Mouse (Mus musculus) MEL (cell line): ENCODE measurements at regions not wholly inside any gene's neighbourhood (a gene's known extent, or its start where the extent isn't known, plus 50 kb on each side); places are given as distances from the start of the nearest gene placed in this dataset.

ENCODE experiments used
- DNase-seq: peaks from one replicate; pipeline ENCODE4 v3.0.0; 2011; ENCODE audit warnings: low read depth, low spot score
- H3K27ac ChIP-seq: 2 replicates; pipeline ENCODE4 v1.5.1; 2012; ENCODE audit warnings: low read depth, mild to moderate bottlenecking, control low read depth, low read length, moderate library complexity; ENCODE audit not compliant: control insufficient read depth
- H3K27me3 ChIP-seq, 2 experiments: fragments of 150-350 bp in 1 of 2; sonication (generic) in 1 of 2; 2 replicates each; pipeline ENCODE4 v1.6.1; 2012; ENCODE audit warnings: low read length in 2 of 2, mild to moderate bottlenecking in 2 of 2, improper control_type of control experiment in 1 of 2, moderate library complexity in 1 of 2; ENCODE audit not compliant: insufficient read depth in 2 of 2, control insufficient read depth in 1 of 2
- H3K36me3 ChIP-seq, 2 experiments: 2 replicates each; pipeline ENCODE4 v1.6.1; 2012 to 2014; ENCODE audit warnings: low read length in 2 of 2, improper control_type of control experiment in 1 of 2, inconsistent platforms in 1 of 2, mild to moderate bottlenecking in 1 of 2; ENCODE audit not compliant: insufficient read depth in 2 of 2, control insufficient read depth in 1 of 2
- H3K4me1 ChIP-seq, 2 experiments: fragments of 150-350 bp in 1 of 2; sonication (generic) in 1 of 2; 2 replicates each; pipeline ENCODE4 v1.6.1; 2012; ENCODE audit warnings: low read length in 2 of 2, improper control_type of control experiment in 1 of 2, mild to moderate bottlenecking in 1 of 2; ENCODE audit not compliant: insufficient read depth in 2 of 2, control insufficient read depth in 1 of 2
- H3K4me3 ChIP-seq, 2 experiments: fragments of 150-350 bp in 1 of 2; sonication (generic) in 1 of 2; 2 replicates each; pipeline ENCODE4 v1.5.1; 2012; ENCODE audit warnings: low read depth in 2 of 2, low read length in 2 of 2, mild to moderate bottlenecking in 2 of 2, moderate library complexity in 2 of 2, control low read depth in 1 of 2, improper control_type of control experiment in 1 of 2; ENCODE audit not compliant: control insufficient read depth in 1 of 2, insufficient read depth in 1 of 2
- H3K79me2 ChIP-seq: 2 replicates; pipeline ENCODE4 v1.6.1; 2012; ENCODE audit warnings: mild to moderate bottlenecking, low read length, moderate library complexity; ENCODE audit not compliant: control insufficient read depth, poor library complexity, insufficient read depth
- H3K9ac ChIP-seq: 2 replicates; pipeline ENCODE4 v1.6.1; 2012; ENCODE audit warnings: low read depth, mild to moderate bottlenecking, control low read depth, low read length, moderate library complexity; ENCODE audit not compliant: control insufficient read depth, poor library complexity, severe bottlenecking
- H3K9me3 ChIP-seq: fragments of 150-350 bp; sonication (generic); replicated peaks from 2 replicates; pipeline ENCODE4 v1.6.1; 2012; ENCODE audit warnings: mild to moderate bottlenecking, low read length, improper control_type of control experiment, moderate library complexity; ENCODE audit not compliant: insufficient read depth
- BHLHE40 ChIP-seq: IDR thresholded peaks from 2 replicates; pipeline ENCODE4 v1.6.1; 2012; ENCODE audit warnings: low read depth, mild to moderate bottlenecking, inconsistent platforms, low read length, improper control_type of control experiment, borderline replicate concordance
- CHD2 ChIP-seq: IDR thresholded peaks from 2 replicates; pipeline ENCODE4 v1.6.1; 2011; ENCODE audit warnings: low read length, improper control_type of control experiment
- CTCF ChIP-seq, 3 experiments: IDR thresholded peaks in 2 of 3; conservative IDR thresholded peaks in 1 of 3; 2 replicates each; pipeline ENCODE4 v1.5.1; 2011 to 2012; ENCODE audit warnings: low read length in 3 of 3, low read depth in 2 of 3, mild to moderate bottlenecking in 2 of 3, improper control_type of control experiment in 1 of 3, inconsistent platforms in 1 of 3, mixed read lengths in 1 of 3, moderate library complexity in 1 of 3; ENCODE audit not compliant: control insufficient read depth in 1 of 3, insufficient read depth in 1 of 3, poor library complexity in 1 of 3, severe bottlenecking in 1 of 3
- EP300 ChIP-seq, 2 experiments: IDR thresholded peaks; 2 replicates each; pipeline ENCODE4 v1.6.1; 2011; ENCODE audit warnings: improper control_type of control experiment in 2 of 2, low read length in 2 of 2, low read depth in 1 of 2, mild to moderate bottlenecking in 1 of 2
- GABPA ChIP-seq: IDR thresholded peaks from 2 replicates; pipeline ENCODE4 v1.6.1; 2012; ENCODE audit warnings: low read depth, mild to moderate bottlenecking, inconsistent platforms, low read length, improper control_type of control experiment, moderate library complexity
- JUND ChIP-seq: IDR thresholded peaks from 2 replicates; pipeline ENCODE4 v1.6.1; 2011; ENCODE audit warnings: low read depth, mild to moderate bottlenecking, improper control_type of control experiment, low read length
- KAT2A ChIP-seq: conservative IDR thresholded peaks from 2 replicates; pipeline ENCODE4 v1.6.1; 2012; ENCODE audit warnings: low read depth, low read length, improper control_type of control experiment, inconsistent platforms
- MAFK ChIP-seq: IDR thresholded peaks from 2 replicates; pipeline ENCODE4 v1.6.1; 2011; ENCODE audit warnings: low read depth, mild to moderate bottlenecking, low read length, improper control_type of control experiment, borderline replicate concordance
- MAZ ChIP-seq: IDR thresholded peaks from 2 replicates; pipeline ENCODE4 v1.6.1; 2012; ENCODE audit warnings: low read depth, mild to moderate bottlenecking, inconsistent platforms, low read length, improper control_type of control experiment
- MEF2A ChIP-seq: IDR thresholded peaks from 2 replicates; pipeline ENCODE4 v1.6.1; 2014; ENCODE audit warnings: low read depth, mild to moderate bottlenecking, inconsistent platforms, low read length, improper control_type of control experiment; ENCODE audit not compliant: poor library complexity, insufficient replicate concordance, severe bottlenecking; ENCODE audit errors: extremely low read depth
- MXI1 ChIP-seq: IDR thresholded peaks from 2 replicates; pipeline ENCODE4 v1.6.1; 2011; ENCODE audit warnings: mild to moderate bottlenecking, low read depth, low read length, improper control_type of control experiment
- MYB ChIP-seq: IDR thresholded peaks from 2 replicates; pipeline ENCODE4 v1.6.1; 2011; ENCODE audit warnings: mild to moderate bottlenecking, low read depth, low read length, improper control_type of control experiment
- NELFE ChIP-seq: IDR thresholded peaks from 2 replicates; pipeline ENCODE4 v1.6.1; 2011; ENCODE audit warnings: low read depth, low read length, improper control_type of control experiment
- NRF1 ChIP-seq: IDR thresholded peaks from 2 replicates; pipeline ENCODE4 v1.6.1; 2014; ENCODE audit warnings: low read depth, mild to moderate bottlenecking, inconsistent platforms, low read length, improper control_type of control experiment, moderate library complexity; ENCODE audit not compliant: poor library complexity, insufficient read depth, severe bottlenecking
- POLR2A ChIP-seq, 2 experiments: IDR thresholded peaks; 2 replicates each; pipeline ENCODE4 v1.6.1; 2011 to 2012; ENCODE audit warnings: low read length in 2 of 2, mild to moderate bottlenecking in 2 of 2, control low read depth in 1 of 2, improper control_type of control experiment in 1 of 2, low read depth in 1 of 2, moderate library complexity in 1 of 2; ENCODE audit not compliant: control insufficient read depth in 1 of 2, insufficient read depth in 1 of 2, poor library complexity in 1 of 2
- RAD21 ChIP-seq: IDR thresholded peaks from 2 replicates; pipeline ENCODE4 v1.6.1; 2011; ENCODE audit warnings: mild to moderate bottlenecking, low read depth, low read length, improper control_type of control experiment
- SIN3A ChIP-seq: IDR thresholded peaks from 2 replicates; pipeline ENCODE4 v1.6.1; 2012; ENCODE audit warnings: low read length, improper control_type of control experiment, inconsistent platforms
- SMC3 ChIP-seq: IDR thresholded peaks from 2 replicates; pipeline ENCODE4 v1.6.1; 2011; ENCODE audit warnings: low read depth, low read length, improper control_type of control experiment
- UBTF ChIP-seq: IDR thresholded peaks from 2 replicates; pipeline ENCODE4 v1.6.1; 2012; ENCODE audit warnings: low read depth, mild to moderate bottlenecking, inconsistent platforms, low read length, improper control_type of control experiment, moderate library complexity, borderline replicate concordance; ENCODE audit not compliant: insufficient read depth
- USF1 ChIP-seq: IDR thresholded peaks from 2 replicates; pipeline ENCODE4 v1.6.1; 2014; ENCODE audit warnings: low read depth, mild to moderate bottlenecking, inconsistent platforms, low read length, improper control_type of control experiment, moderate library complexity
- ZMIZ1 ChIP-seq: IDR thresholded peaks from 2 replicates; pipeline ENCODE4 v1.6.1; 2012; ENCODE audit warnings: low read depth, mild to moderate bottlenecking, inconsistent platforms, low read length, improper control_type of control experiment, moderate library complexity
- ZNF384 ChIP-seq: IDR thresholded peaks from 2 replicates; pipeline ENCODE4 v1.6.1; 2012; ENCODE audit warnings: low read depth, mild to moderate bottlenecking, inconsistent platforms, low read length, improper control_type of control experiment

GRCm38 (mm10) chr1:31337087-31337486 is 114.4 kb downstream of the Pih1d3 start:
- no peak overlapping the region for H3K27ac ChIP-seq
- no peaks in the 10 kb centered on the region for H3K27me3 ChIP-seq
- H3K9me3 ChIP-seq, result no peaks in the 10 kb centered on the region
- peak; percentile 2 for DNase-seq
- no peaks in the 10 kb centered on the region for H3K4me1 ChIP-seq
- TF ChIP-seq SMC3, result peak; percentile 31; the same call in 1 of the 2 replicates
- TF ChIP-seq EP300 (IDR thresholded peaks at IDR 0.05; ENCODE audit: low read depth in 1 of 2, low read length in 2 of 2), result no peak
- TF ChIP-seq ZNF384, result peak; percentile 66
- peak in 1 of 3 experiments; percentile 15; a peak in 1 of 6 replicates for TF ChIP-seq CTCF (IDR thresholded peaks at IDR 0.05 in 2 of 3, conservative IDR thresholded peaks at IDR 0.05 in 1 of 3; ENCODE audit: control insufficient read depth in 1 of 3, insufficient read depth in 1 of 3, low read depth in 2 of 3, low read length in 3 of 3, poor library complexity in 1 of 3, severe bottlenecking in 1 of 3)
- H3K9ac ChIP-seq, result no peak overlapping the region
- H3K4me3 ChIP-seq, result no peak overlapping the region
- no peaks in the 10 kb centered on the region for H3K79me2 ChIP-seq
- H3K36me3 ChIP-seq, result no peaks in the 10 kb centered on the region

GRCm38 (mm10) chr1:31363971-31364370 is 141.3 kb downstream of the Pih1d3 start:
- no peaks in the 10 kb centered on the region for H3K36me3 ChIP-seq
- H3K27ac ChIP-seq, result no peak overlapping the region
- H3K4me1 ChIP-seq, result no peaks in the 10 kb centered on the region
- DNase-seq, result no peak
- no peaks in the 10 kb centered on the region for H3K27me3 ChIP-seq
- H3K79me2 ChIP-seq, result no peaks in the 10 kb centered on the region
- H3K9me3 ChIP-seq, result no peaks in the 10 kb centered on the region
- TF ChIP-seq UBTF (no peak), SMC3 (no peak), MAZ (no peak), SIN3A (no peak), ZNF384 (no peak), MAFK (no peak), RAD21 (no peak), KAT2A (no peak), USF1 (no peak), MYB (no peak), ZMIZ1 (no peak), GABPA (no peak), MEF2A (no peak), JUND (no peak), CHD2 (no peak), BHLHE40 (no peak), MXI1 (no peak), POLR2A (IDR thresholded peaks at IDR 0.05; ENCODE audit: control insufficient read depth in 1 of 2, insufficient read depth in 1 of 2, low read depth in 1 of 2, low read length in 2 of 2, poor library complexity in 1 of 2) (no peak), NRF1 (no peak), NELFE (no peak)
- no peak overlapping the region for H3K9ac ChIP-seq
- H3K4me3 ChIP-seq, result no peak overlapping the region
